Mouse (Mus musculus) C2C12 (cell line): ENCODE measurements around the gene Foxj2.

Experiments used
- CTCF ChIP-seq: IDR thresholded peaks from one replicate; pipeline ENCODE4 v1.5.1; 2011; ENCODE audit not compliant: control insufficient read depth, insufficient read depth, insufficient read length
- MAX ChIP-seq: IDR thresholded peaks from one replicate; pipeline ENCODE4 v1.6.1; 2011; ENCODE audit warnings: mild to moderate bottlenecking, control low read depth
- MYOG ChIP-seq: IDR thresholded peaks from one replicate; pipeline ENCODE4 v1.6.1; 2011; ENCODE audit not compliant: control insufficient read depth, insufficient read length; ENCODE audit errors: extremely low read depth
- USF1 ChIP-seq: IDR thresholded peaks from one replicate; pipeline ENCODE4 v1.6.1; 2011; ENCODE audit warnings: low read depth, mild to moderate bottlenecking, control low read depth, moderate library complexity

GRCm38 (mm10) chr6:122855955-122856354 is 36.2 kb downstream of the Foxj2 start, which contains the start of gene C3ar1:
- no peak for TF ChIP-seq USF1
- no peak for TF ChIP-seq CTCF
- TF ChIP-seq MYOG, result no peak
- no peak for TF ChIP-seq MAX
